Mouse (Mus musculus) C2C12 (cell line): ENCODE measurements around the gene Nr1d1. TPM values are rescaled to one million over a fixed set of nuclear protein-coding genes. Genes with fewer than 3 reads are reported as not detected.
A peak's percentile ranks its signal among the peaks of the same experiment; 100 is the strongest.
"Not testable (repeated sequence)": the region's sequence is repeated elsewhere in the genome, so short reads cannot be mapped to it uniquely, and the experiment has no call there.

Experiments used
- H3K27me3 ChIP-seq: one replicate; pipeline ENCODE4 v1.6.1; 2011; ENCODE audit not compliant: control insufficient read depth, insufficient read depth, insufficient read length
- H3K36me3 ChIP-seq: one replicate; pipeline ENCODE4 v1.6.1; 2011; ENCODE audit not compliant: control insufficient read depth, insufficient read depth
- H3K4me3 ChIP-seq: one replicate; pipeline ENCODE4 v1.5.1; 2011; ENCODE audit warnings: mild to moderate bottlenecking, control low read depth; ENCODE audit not compliant: poor library complexity, insufficient read depth, severe bottlenecking
- H3K79me2 ChIP-seq: one replicate; pipeline ENCODE4 v1.6.1; 2011; ENCODE audit not compliant: control insufficient read depth, insufficient read depth
- H3K79me3 ChIP-seq: one replicate; pipeline ENCODE4 v1.6.1; 2011; ENCODE audit warnings: low read depth, control low read depth
- H3ac ChIP-seq: one replicate; pipeline ENCODE3; 2011; ENCODE audit warnings: low read depth; ENCODE audit not compliant: control insufficient read depth, insufficient read length
- CEBPB ChIP-seq: IDR thresholded peaks from one replicate; pipeline ENCODE4 v1.6.1; 2011; ENCODE audit warnings: low read depth, mild to moderate bottlenecking, control low read depth, moderate library complexity
- CTCF ChIP-seq: IDR thresholded peaks from one replicate; pipeline ENCODE4 v1.5.1; 2011; ENCODE audit not compliant: control insufficient read depth, insufficient read depth, insufficient read length
- FOSL1 ChIP-seq: IDR thresholded peaks from one replicate; pipeline ENCODE4 v1.8.0; 2011; ENCODE audit warnings: mild to moderate bottlenecking, low read length; ENCODE audit not compliant: poor library complexity, insufficient read depth, severe bottlenecking
- MAX ChIP-seq: IDR thresholded peaks from one replicate; pipeline ENCODE4 v1.6.1; 2011; ENCODE audit warnings: mild to moderate bottlenecking, control low read depth
- MYOD1 ChIP-seq: IDR thresholded peaks from one replicate; pipeline ENCODE4 v1.6.1; 2011; ENCODE audit warnings: low read depth; ENCODE audit not compliant: control insufficient read depth, insufficient read length
- MYOG ChIP-seq: IDR thresholded peaks from one replicate; pipeline ENCODE4 v1.6.1; 2011; ENCODE audit not compliant: control insufficient read depth, insufficient read length; ENCODE audit errors: extremely low read depth
- USF1 ChIP-seq: IDR thresholded peaks from one replicate; pipeline ENCODE4 v1.6.1; 2011; ENCODE audit warnings: low read depth, mild to moderate bottlenecking, control low read depth, moderate library complexity
- polyA plus RNA-seq: library from polyadenylated mRNA; unstranded; fragments of >200 nt; fragmentation: generic; extraction: Trizol; gene quantifications from one replicate; pipeline ENCODE4 v1.2.1, GENCODE M21; 2012; ENCODE audit warnings: missing spikeins

Gene Nr1d1
- polyA plus RNA-seq, 1 experiment = 22.3 TPM

DNA sequence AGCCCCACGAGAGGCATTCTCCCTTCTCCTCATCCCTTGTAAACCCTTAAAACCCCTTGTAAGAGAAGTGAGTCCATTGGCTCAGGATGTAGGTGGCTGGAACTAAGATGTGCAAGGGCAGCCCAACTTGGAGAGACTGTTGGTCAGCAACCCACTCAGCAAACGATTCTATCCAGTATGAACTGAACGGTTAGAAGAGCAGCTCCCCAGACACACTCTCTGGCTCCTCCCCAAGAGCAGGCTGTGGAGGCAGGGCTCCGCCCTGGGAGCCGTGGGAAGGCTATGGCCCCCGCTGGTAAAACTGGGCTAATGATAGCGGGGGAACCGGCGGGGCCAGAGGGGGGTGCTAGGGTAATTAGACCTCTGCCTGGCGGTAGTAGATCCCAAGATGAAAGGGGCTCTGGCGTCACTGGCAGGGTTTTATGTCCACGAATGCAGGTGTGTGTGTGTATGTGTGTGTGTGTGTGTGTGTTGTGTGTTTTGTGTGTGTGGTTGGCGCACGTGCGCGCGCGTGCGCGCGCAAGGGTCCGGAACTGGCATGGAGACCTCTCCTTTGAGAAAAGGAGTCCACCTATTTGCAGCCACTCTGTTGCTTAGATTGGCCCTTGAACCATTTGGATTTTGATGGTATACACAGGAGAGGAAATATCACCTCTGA, 34.6 kb downstream of the Nr1d1 start, which contains the start of gene Thra:
Gene Thra, plus strand, starts transcription at position 246 of the 658 bp plus-strand sequence.
- H3K79me2 ChIP-seq = peaks cover 16% of the 10 kb centered on the region
- peak within 1 kb of the TSS; percentile 30 for H3ac ChIP-seq
- no peaks in the 10 kb centered on the region for H3K27me3 ChIP-seq
- H3K4me3 ChIP-seq = peak within 1 kb of the TSS; percentile 68
- no peaks in the 10 kb centered on the region for H3K36me3 ChIP-seq
- no peaks in the 10 kb centered on the region for H3K79me3 ChIP-seq
- no peak for TF ChIP-seq USF1
- TF ChIP-seq MAX = no peak
- no peak for TF ChIP-seq CTCF
- TF ChIP-seq MYOG = no peak
- TF ChIP-seq FOSL1 = no peak
- no peak for TF ChIP-seq MYOD1
- TF ChIP-seq CEBPB = no peak

DNA sequence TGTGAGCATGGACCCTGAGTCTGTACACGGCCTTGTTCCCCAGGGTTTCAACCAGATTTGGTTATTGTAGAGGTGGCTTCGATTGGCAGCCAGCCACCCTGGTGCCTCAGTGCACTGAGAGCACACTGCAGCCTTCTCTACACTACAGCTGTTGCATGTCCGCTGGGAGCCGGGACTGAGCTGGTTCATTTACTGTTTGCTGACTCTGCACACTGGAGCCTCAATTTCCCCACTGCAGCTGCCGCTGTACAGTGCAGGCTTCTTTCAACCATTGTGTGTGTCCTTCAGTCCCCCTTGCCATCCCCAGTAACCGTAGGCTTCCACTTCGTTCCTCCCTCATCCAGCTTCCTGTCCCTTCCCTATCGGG, 35.1 kb downstream of the Nr1d1 start:
- H3K36me3 ChIP-seq = no peaks in the 10 kb centered on the region
- H3K79me3 ChIP-seq = no peaks in the 10 kb centered on the region
- H3K79me2 ChIP-seq = peaks cover 15% of the 10 kb centered on the region
- no peaks in the 10 kb centered on the region for H3K27me3 ChIP-seq
- TF ChIP-seq MYOG = no peak
- TF ChIP-seq MYOD1 = no peak
- TF ChIP-seq CTCF = no peak
- TF ChIP-seq MAX = no peak
- no peak for TF ChIP-seq FOSL1
- no peak for TF ChIP-seq CEBPB
- no peak for TF ChIP-seq USF1
- H3K4me3 ChIP-seq = no peak overlapping the region
- peak overlapping the region; percentile 27 for H3ac ChIP-seq

DNA sequence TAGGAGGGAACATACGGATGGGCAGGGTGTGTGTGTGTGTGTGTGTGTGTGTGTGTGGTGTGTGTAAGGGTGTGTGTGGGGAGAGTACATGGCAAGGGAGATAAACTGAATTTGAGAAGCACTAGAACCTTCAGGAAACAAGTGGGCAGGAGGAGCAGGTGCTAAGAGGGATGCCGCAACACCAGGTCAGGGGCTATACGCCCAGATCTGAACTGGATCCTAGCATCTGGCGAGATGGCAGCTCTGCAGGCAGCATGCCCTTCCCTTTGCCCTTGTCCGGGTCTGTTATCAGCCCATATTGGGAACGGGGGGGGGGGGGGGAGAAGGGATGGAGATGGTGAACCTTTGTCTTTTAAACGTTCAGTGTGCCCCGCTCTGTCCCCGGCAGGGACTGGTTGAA, 36.2 kb downstream of the Nr1d1 start:
- H3K79me2 ChIP-seq = peaks cover 10% of the 10 kb centered on the region

DNA sequence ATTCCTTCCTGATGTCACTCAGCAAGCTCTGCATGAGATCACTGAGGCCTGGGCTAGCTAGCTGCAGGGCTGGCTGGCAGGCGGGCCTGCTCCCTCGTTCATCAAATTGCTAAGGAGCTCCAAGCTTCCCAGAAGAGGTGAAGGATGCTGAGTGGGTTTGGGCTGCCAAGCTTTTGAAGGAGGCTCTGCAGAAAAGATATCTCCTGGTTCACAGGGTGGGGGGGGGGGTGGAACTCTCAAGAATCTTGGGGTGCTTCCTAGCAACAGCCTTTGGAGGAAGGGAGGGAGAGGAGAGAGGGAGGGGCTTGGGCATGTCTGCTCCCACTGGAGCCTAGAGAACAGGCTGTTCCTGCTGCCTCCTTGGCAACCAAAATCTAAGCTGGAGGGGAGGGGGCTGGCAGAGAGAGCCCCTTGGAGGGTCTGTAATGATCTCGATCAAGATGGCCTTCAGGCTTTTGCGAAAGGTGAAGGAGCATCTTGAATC, 36.7 kb downstream of the Nr1d1 start:
- no peaks in the 10 kb centered on the region for H3K27me3 ChIP-seq
- peaks cover 10% of the 10 kb centered on the region for H3K79me2 ChIP-seq
- H3ac ChIP-seq = no peak overlapping the region
- H3K36me3 ChIP-seq = no peaks in the 10 kb centered on the region
- TF ChIP-seq CEBPB (no peak), FOSL1 (no peak), MYOD1 (no peak), MAX (no peak), CTCF (no peak), MYOG (no peak), USF1 (no peak)
- H3K4me3 ChIP-seq = no peak overlapping the region
- H3K79me3 ChIP-seq = no peaks in the 10 kb centered on the region

More for the DNA sequence above, 36.2 kb downstream of the Nr1d1 start:
- H3K4me3 ChIP-seq = no peak overlapping the region
- no peak for TF ChIP-seq MYOG
- TF ChIP-seq FOSL1 = no peak
- no peak for TF ChIP-seq CTCF
- TF ChIP-seq MYOD1 = no peak
- no peak for TF ChIP-seq MAX
- no peak for TF ChIP-seq CEBPB
- no peak for TF ChIP-seq USF1
- H3K36me3 ChIP-seq = no peaks in the 10 kb centered on the region
- H3K79me3 ChIP-seq = no peaks in the 10 kb centered on the region
- no peaks in the 10 kb centered on the region for H3K27me3 ChIP-seq
- no peak overlapping the region for H3ac ChIP-seq

DNA sequence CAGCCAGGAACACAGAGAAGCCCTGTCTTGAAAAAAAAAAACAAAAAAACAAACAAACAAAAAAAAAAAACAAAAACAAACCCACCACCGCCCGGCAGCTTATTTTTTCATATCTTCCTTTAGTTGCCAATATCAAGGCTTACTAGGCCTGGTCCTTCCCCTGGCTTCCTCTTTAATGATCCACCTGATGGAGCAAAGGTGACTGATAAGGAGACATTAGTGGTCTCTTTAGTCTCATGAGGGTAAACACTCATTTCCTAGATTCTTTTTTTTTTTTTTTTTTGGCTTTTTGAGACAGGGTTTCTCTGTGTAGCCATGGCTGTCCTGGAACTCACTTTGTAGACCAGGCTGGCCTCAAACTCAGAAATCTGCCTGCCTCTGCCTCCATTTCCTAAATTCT, 37.9 kb downstream of the Nr1d1 start:
- H3K36me3 ChIP-seq, H3K79me2 ChIP-seq, H3K4me3 ChIP-seq, H3K27me3 ChIP-seq, H3K79me3 ChIP-seq, H3ac ChIP-seq: not testable (repeated sequence)

DNA sequence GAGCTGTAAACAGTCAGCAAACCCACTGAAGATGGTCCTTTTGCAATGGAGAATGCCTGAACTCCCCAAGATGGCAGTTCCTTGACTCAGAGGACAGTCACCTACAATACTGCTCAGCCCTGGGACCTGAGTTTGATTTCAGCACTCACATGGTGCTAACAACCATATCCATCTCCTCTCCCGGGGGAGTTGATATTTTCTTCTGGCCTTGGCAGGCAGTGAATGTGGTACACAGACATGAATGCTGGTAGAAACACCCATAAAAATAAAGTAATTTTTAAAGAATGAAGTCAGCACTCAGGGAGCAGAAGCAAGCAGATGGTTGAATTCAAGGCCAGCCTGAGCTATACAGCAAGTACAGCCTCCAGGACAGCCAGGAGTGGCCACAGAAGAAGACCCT, 39.0 kb downstream of the Nr1d1 start:
- TF ChIP-seq FOSL1 = no peak
- no peak for TF ChIP-seq CEBPB
- no peak for TF ChIP-seq MYOG
- TF ChIP-seq CTCF = no peak
- TF ChIP-seq MYOD1 = no peak
- no peak for TF ChIP-seq MAX
- TF ChIP-seq USF1 = no peak
- Histone ChIP-seq H3K79me3 (no peaks in the 10 kb centered on the region), H3K4me3 (no peak overlapping the region), H3K79me2 (no peaks in the 10 kb centered on the region), H3K27me3 (peaks cover 4% of the 10 kb centered on the region), H3ac (no peak overlapping the region), H3K36me3 (no peaks in the 10 kb centered on the region)

DNA sequence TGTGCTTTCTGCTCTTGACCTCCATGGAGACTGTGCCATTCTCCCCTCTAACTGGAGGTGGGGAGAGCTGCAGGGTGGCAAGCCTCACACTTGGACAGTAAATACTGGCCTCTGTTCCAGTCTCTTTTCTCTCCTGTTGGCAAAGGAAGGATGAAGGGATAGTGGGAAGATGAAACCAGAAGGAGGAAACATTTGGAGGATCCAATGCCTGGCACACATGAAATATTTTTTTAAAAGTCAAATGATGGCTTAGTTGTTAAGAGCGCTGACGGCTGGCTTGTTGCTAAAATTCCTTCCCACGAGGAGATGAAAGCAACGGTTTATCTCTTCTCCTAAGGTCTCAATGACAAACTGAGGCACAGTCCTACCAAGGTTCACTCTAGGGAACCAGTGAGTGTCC, 40.0 kb downstream of the Nr1d1 start:
- H3K79me3 ChIP-seq = no peaks in the 10 kb centered on the region
- TF ChIP-seq CTCF (no peak), USF1 (no peak), CEBPB (no peak), MAX (no peak), MYOD1 (no peak), FOSL1 (no peak), MYOG (no peak)
- H3ac ChIP-seq = no peak overlapping the region

More for the DNA sequence above, 40.0 kb downstream of the Nr1d1 start:
- H3K79me2 ChIP-seq = no peaks in the 10 kb centered on the region
- H3K4me3 ChIP-seq = no peak overlapping the region
- peaks cover 5% of the 10 kb centered on the region for H3K27me3 ChIP-seq
- no peaks in the 10 kb centered on the region for H3K36me3 ChIP-seq
